Mouse (Mus musculus): ENCODE measurements around the gene Jag1. TPM values are rescaled to one million over a fixed set of nuclear protein-coding genes. Genes with fewer than 3 reads are reported as not detected.

The Jag1 gene
- polyA plus RNA-seq, 1 experiment = 4.0 TPM

GRCm38 (mm10) chr2:137091766-137092522 lies 24.5 kb downstream of the Jag1 start:
- Histone ChIP-seq H3K4me3 (ENCODE audit: insufficient read depth, poor library complexity, severe bottlenecking) (no peak overlapping the region), H3ac (ENCODE audit: control insufficient read depth, insufficient read length, low read depth) (no peak overlapping the region), H3K27me3 (ENCODE audit: control insufficient read depth, insufficient read depth, insufficient read length) (no peaks in the 10 kb centered on the region), H3K79me2 (ENCODE audit: control insufficient read depth, insufficient read depth) (no peaks in the 10 kb centered on the region), H3K79me3 (ENCODE audit: low read depth) (no peaks in the 10 kb centered on the region), H3K36me3 (ENCODE audit: control insufficient read depth, insufficient read depth) (peaks cover 81% of the 10 kb centered on the region)
- no peak for TF ChIP-seq CEBPB (IDR thresholded peaks at IDR 0.05; ENCODE audit: low read depth)
- TF ChIP-seq MYOG (IDR thresholded peaks at IDR 0.05; ENCODE audit: control insufficient read depth, extremely low read depth, insufficient read length) = no peak
- TF ChIP-seq MAX (IDR thresholded peaks at IDR 0.05) = no peak

- TF ChIP-seq CEBPB (IDR thresholded peaks at IDR 0.05; ENCODE audit: low read depth) (no peak), MYOG (IDR thresholded peaks at IDR 0.05; ENCODE audit: control insufficient read depth, extremely low read depth, insufficient read length) (no peak), USF1 (IDR thresholded peaks at IDR 0.05; ENCODE audit: low read depth) (no peak), CTCF (IDR thresholded peaks at IDR 0.05; ENCODE audit: control insufficient read depth, insufficient read depth, insufficient read length) (no peak), MAX (IDR thresholded peaks at IDR 0.05) (no peak)
- peaks cover 97% of the 10 kb centered on the region for H3K36me3 ChIP-seq (ENCODE audit: control insufficient read depth, insufficient read depth)
Measured at GRCm38 (mm10) chr2:137087705-137088104, 28.7 kb downstream of the Jag1 start.

GRCm38 (mm10) chr2:137086621-137087395 lies 29.6 kb downstream of the Jag1 start:
- no peak overlapping the region for H3K4me3 ChIP-seq (ENCODE audit: insufficient read depth, poor library complexity, severe bottlenecking)
- TF ChIP-seq CTCF (IDR thresholded peaks at IDR 0.05; ENCODE audit: control insufficient read depth, insufficient read depth, insufficient read length) (no peak), USF1 (IDR thresholded peaks at IDR 0.05; ENCODE audit: low read depth) (no peak), MYOG (IDR thresholded peaks at IDR 0.05; ENCODE audit: control insufficient read depth, extremely low read depth, insufficient read length) (no peak), FOSL1 (IDR thresholded peaks at IDR 0.05; ENCODE audit: insufficient read depth, low read length, poor library complexity, severe bottlenecking) (no peak), MAX (IDR thresholded peaks at IDR 0.05) (no peak), CEBPB (IDR thresholded peaks at IDR 0.05; ENCODE audit: low read depth) (no peak), MYOD1 (IDR thresholded peaks at IDR 0.05; ENCODE audit: control insufficient read depth, insufficient read length, low read depth) (no peak)
- peaks cover 1% of the 10 kb centered on the region for H3K79me3 ChIP-seq (ENCODE audit: low read depth)
- H3ac ChIP-seq (ENCODE audit: control insufficient read depth, insufficient read length, low read depth) = no peak overlapping the region
- H3K36me3 ChIP-seq (ENCODE audit: control insufficient read depth, insufficient read depth) = peaks cover 92% of the 10 kb centered on the region
- H3K79me2 ChIP-seq (ENCODE audit: control insufficient read depth, insufficient read depth) = no peaks in the 10 kb centered on the region
- H3K27me3 ChIP-seq (ENCODE audit: control insufficient read depth, insufficient read depth, insufficient read length) = no peaks in the 10 kb centered on the region

More at GRCm38 (mm10) chr2:137087705-137088104, 28.7 kb downstream of the Jag1 start:
- Histone ChIP-seq H3K27me3 (ENCODE audit: control insufficient read depth, insufficient read depth, insufficient read length) (no peaks in the 10 kb centered on the region), H3K79me3 (ENCODE audit: low read depth) (peaks cover 1% of the 10 kb centered on the region), H3K79me2 (ENCODE audit: control insufficient read depth, insufficient read depth) (no peaks in the 10 kb centered on the region), H3ac (ENCODE audit: control insufficient read depth, insufficient read length, low read depth) (no peak overlapping the region), H3K4me3 (ENCODE audit: insufficient read depth, poor library complexity, severe bottlenecking) (no peak overlapping the region)

- H3K4me3 ChIP-seq (ENCODE audit: insufficient read depth, poor library complexity, severe bottlenecking) = no peak overlapping the region
- peaks cover 5% of the 10 kb centered on the region for H3K79me2 ChIP-seq (ENCODE audit: control insufficient read depth, insufficient read depth)
- H3K36me3 ChIP-seq (ENCODE audit: control insufficient read depth, insufficient read depth) = peaks cover 77% of the 10 kb centered on the region
- H3ac ChIP-seq (ENCODE audit: control insufficient read depth, insufficient read length, low read depth) = no peak overlapping the region
- H3K79me3 ChIP-seq (ENCODE audit: low read depth) = peaks cover 1% of the 10 kb centered on the region
- H3K27me3 ChIP-seq (ENCODE audit: control insufficient read depth, insufficient read depth, insufficient read length) = no peaks in the 10 kb centered on the region
- no peak for TF ChIP-seq MYOG (IDR thresholded peaks at IDR 0.05; ENCODE audit: control insufficient read depth, extremely low read depth, insufficient read length)
- no peak for TF ChIP-seq CTCF (IDR thresholded peaks at IDR 0.05; ENCODE audit: control insufficient read depth, insufficient read depth, insufficient read length)
- no peak for TF ChIP-seq CEBPB (IDR thresholded peaks at IDR 0.05; ENCODE audit: low read depth)
- no peak for TF ChIP-seq MYOD1 (IDR thresholded peaks at IDR 0.05; ENCODE audit: control insufficient read depth, insufficient read length, low read depth)
Measured at GRCm38 (mm10) chr2:137085257-137085656, 31.2 kb downstream of the Jag1 start.

- no peak overlapping the region for H3K4me3 ChIP-seq (ENCODE audit: insufficient read depth, poor library complexity, severe bottlenecking)
- peaks cover 9% of the 10 kb centered on the region for H3K79me2 ChIP-seq (ENCODE audit: control insufficient read depth, insufficient read depth)
- H3K36me3 ChIP-seq (ENCODE audit: control insufficient read depth, insufficient read depth) = peaks cover 55% of the 10 kb centered on the region
- H3K27me3 ChIP-seq (ENCODE audit: control insufficient read depth, insufficient read depth, insufficient read length) = no peaks in the 10 kb centered on the region
- peaks cover 1% of the 10 kb centered on the region for H3K79me3 ChIP-seq (ENCODE audit: low read depth)
- no peak overlapping the region for H3ac ChIP-seq (ENCODE audit: control insufficient read depth, insufficient read length, low read depth)
- TF ChIP-seq FOSL1 (IDR thresholded peaks at IDR 0.05; ENCODE audit: insufficient read depth, low read length, poor library complexity, severe bottlenecking) = no peak
- no peak for TF ChIP-seq MYOD1 (IDR thresholded peaks at IDR 0.05; ENCODE audit: control insufficient read depth, insufficient read length, low read depth)
- no peak for TF ChIP-seq CEBPB (IDR thresholded peaks at IDR 0.05; ENCODE audit: low read depth)
- TF ChIP-seq MAX (IDR thresholded peaks at IDR 0.05) = no peak
- no peak for TF ChIP-seq MYOG (IDR thresholded peaks at IDR 0.05; ENCODE audit: control insufficient read depth, extremely low read depth, insufficient read length)
- no peak for TF ChIP-seq USF1 (IDR thresholded peaks at IDR 0.05; ENCODE audit: low read depth)
- no peak for TF ChIP-seq CTCF (IDR thresholded peaks at IDR 0.05; ENCODE audit: control insufficient read depth, insufficient read depth, insufficient read length)
Measured at GRCm38 (mm10) chr2:137082896-137083620, 33.4 kb downstream of the Jag1 start.

Measured in C2C12 (cell line).